Mouse (Mus musculus): ENCODE results near the gene Trf. TPM values are rescaled to one million over a fixed set of nuclear protein-coding genes. Genes with fewer than 3 reads are reported as not detected.

Trf gene
- polyA plus RNA-seq, 1 experiment from 2014 or later: 161 TPM

- peak overlapping the region; percentile 63 for H3K4me2 ChIP-seq (ENCODE audit: low read depth, low read length)
- H3K9me3 ChIP-seq (ENCODE audit: control insufficient read depth, low read length): no peaks in the 10 kb centered on the region
- WGBS: 7% methylated on average over 16 of the region's 16 CpGs
- no peaks in the 10 kb centered on the region for H3K4me1 ChIP-seq (replicated peaks; ENCODE audit: control insufficient read depth, insufficient read depth, low read length)
- 0 out of 2 replicates have a peak overlapping the region, but pooled peaks have one; percentile 33 for H3K9ac ChIP-seq (ENCODE audit: low read length)
- H3K27me3 ChIP-seq (ENCODE audit: control insufficient read depth, insufficient read depth, low read depth, low read length): no peaks in the 10 kb centered on the region
- H3K36me3 ChIP-seq (ENCODE audit: control insufficient read depth, insufficient read depth, low read length): no peaks in the 10 kb centered on the region
- H3K27ac ChIP-seq (ENCODE audit: low read length): no peak overlapping the region
- peak; percentile 92 for ATAC-seq (ENCODE audit: low read depth)
- H3K4me3 ChIP-seq (ENCODE audit: low read length): peak overlapping the region; percentile 36
These were observed 22.4 kb downstream of the Trf start for GRCm38 (mm10) chr9:103207846-103208245.

- no peaks in the 10 kb centered on the region for H3K9me3 ChIP-seq (ENCODE audit: control insufficient read depth, low read length)
- H3K4me1 ChIP-seq (replicated peaks; ENCODE audit: control insufficient read depth, insufficient read depth, low read length): no peaks in the 10 kb centered on the region; the same call in 1 of the 2 replicates
- 87% methylated on average over 5 of the region's 5 CpGs for WGBS
- H3K4me2 ChIP-seq (ENCODE audit: low read depth, low read length): no peak overlapping the region
- H3K36me3 ChIP-seq (ENCODE audit: control insufficient read depth, insufficient read depth, low read length): no peaks in the 10 kb centered on the region
- ATAC-seq (ENCODE audit: low read depth): no peak
- H3K27me3 ChIP-seq (ENCODE audit: control insufficient read depth, insufficient read depth, low read depth, low read length): no peaks in the 10 kb centered on the region
- H3K4me3 ChIP-seq (ENCODE audit: low read length): no peak overlapping the region
- no peak overlapping the region for H3K27ac ChIP-seq (ENCODE audit: low read length)
- no peak overlapping the region for H3K9ac ChIP-seq (ENCODE audit: low read length)
These were observed 24.5 kb downstream of the Trf start for GRCm38 (mm10) chr9:103205786-103206185.

DNA sequence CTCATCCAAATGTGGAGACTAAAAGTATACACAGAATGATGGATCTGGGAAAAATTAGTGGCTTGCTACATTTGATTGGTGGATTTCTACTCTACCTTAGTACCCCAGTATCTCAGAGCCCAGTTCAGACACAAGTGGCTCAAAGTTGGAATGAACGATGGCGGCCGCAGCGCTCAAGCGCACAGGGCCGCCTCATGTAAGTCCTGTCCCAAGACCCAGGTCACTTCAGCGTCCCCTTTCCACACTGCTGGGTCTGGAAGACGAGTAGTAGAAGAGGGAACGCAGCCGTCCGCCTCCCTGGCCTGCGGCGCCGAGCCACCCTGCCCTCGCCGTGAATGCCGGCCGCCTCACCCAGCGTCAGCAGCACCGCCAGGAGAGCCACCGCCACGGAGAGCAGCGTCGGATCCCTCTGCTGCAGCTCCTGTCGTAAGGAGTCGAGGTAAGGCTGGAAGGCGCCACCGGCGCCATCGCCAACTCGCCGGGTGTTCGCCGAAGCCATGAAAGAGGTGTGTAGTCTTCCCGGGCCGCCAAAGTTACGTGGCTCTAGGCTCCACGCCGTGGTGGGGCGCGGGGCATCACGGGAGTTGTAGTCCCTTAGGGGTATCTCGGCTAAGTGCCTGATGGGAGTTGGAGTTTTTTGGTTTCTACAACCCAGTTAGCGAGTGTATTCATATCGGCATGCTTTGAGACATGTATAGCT is 28.5 kb downstream of the Trf start, which contains the start of gene Srprb:
Gene Srprb (minus strand): TSS at position 577 of the 700 bp plus-strand sequence.
- no peaks in the 10 kb centered on the region; the same call in 1 of the 2 replicates for H3K4me1 ChIP-seq (replicated peaks; ENCODE audit: control insufficient read depth, insufficient read depth, low read length)
- WGBS: under 1% methylated on average over 45 of the region's 45 CpGs
- ATAC-seq (ENCODE audit: low read depth): peak; percentile 99
- H3K27ac ChIP-seq (ENCODE audit: low read length): peak within 1 kb of the TSS; percentile 81
- H3K9me3 ChIP-seq (ENCODE audit: control insufficient read depth, low read length): no peaks in the 10 kb centered on the region
- H3K9ac ChIP-seq (ENCODE audit: low read length): peak within 1 kb of the TSS; percentile 94
- peak within 1 kb of the TSS; percentile 91 for H3K4me3 ChIP-seq (ENCODE audit: low read length)
- peak within 1 kb of the TSS; percentile 70 for H3K4me2 ChIP-seq (ENCODE audit: low read depth, low read length)
- peaks cover 20% of the 10 kb centered on the region for H3K36me3 ChIP-seq (ENCODE audit: control insufficient read depth, insufficient read depth, low read length)
- H3K27me3 ChIP-seq (ENCODE audit: control insufficient read depth, insufficient read depth, low read depth, low read length): no peaks in the 10 kb centered on the region

GRCm38 (mm10) chr9:103188416-103188815 is 41.8 kb downstream of the Trf start:
- no peak overlapping the region for H3K4me2 ChIP-seq (ENCODE audit: low read depth, low read length)
- H3K36me3 ChIP-seq (ENCODE audit: control insufficient read depth, insufficient read depth, low read length): peaks cover 22% of the 10 kb centered on the region
- no peak overlapping the region for H3K9ac ChIP-seq (ENCODE audit: low read length)
- no peaks in the 10 kb centered on the region for H3K9me3 ChIP-seq (ENCODE audit: control insufficient read depth, low read length)
- H3K27me3 ChIP-seq (ENCODE audit: control insufficient read depth, insufficient read depth, low read depth, low read length): no peaks in the 10 kb centered on the region
- no peak overlapping the region for H3K4me3 ChIP-seq (ENCODE audit: low read length)
- H3K4me1 ChIP-seq (replicated peaks; ENCODE audit: control insufficient read depth, insufficient read depth, low read length): 0 out of 2 replicates have a peak, but pooled peaks cover 3% of the 10 kb centered on the region
- ATAC-seq (ENCODE audit: low read depth): no peak
- H3K27ac ChIP-seq (ENCODE audit: low read length): no peak overlapping the region
- 91% methylated on average over 4 of the region's 4 CpGs for WGBS

GRCm38 (mm10) chr9:103186747-103187146 is 43.5 kb downstream of the Trf start:
- 0 out of 2 replicates have a peak, but pooled peaks cover 3% of the 10 kb centered on the region for H3K4me1 ChIP-seq (replicated peaks; ENCODE audit: control insufficient read depth, insufficient read depth, low read length)
- ATAC-seq (ENCODE audit: low read depth): 0 out of 2 replicates have a peak, but pooled peaks have one; percentile 21

GRCm38 (mm10) chr9:103185946-103186345 is 44.3 kb downstream of the Trf start:
- Histone ChIP-seq H3K9ac (ENCODE audit: low read length) (no peak overlapping the region), H3K27me3 (ENCODE audit: control insufficient read depth, insufficient read depth, low read depth, low read length) (no peaks in the 10 kb centered on the region), H3K4me2 (ENCODE audit: low read depth, low read length) (no peak overlapping the region), H3K4me1 (replicated peaks; ENCODE audit: control insufficient read depth, insufficient read depth, low read length) (0 out of 2 replicates have a peak, but pooled peaks cover 3% of the 10 kb centered on the region), H3K36me3 (ENCODE audit: control insufficient read depth, insufficient read depth, low read length) (peaks cover 17% of the 10 kb centered on the region), H3K27ac (ENCODE audit: low read length) (no peak overlapping the region), H3K4me3 (ENCODE audit: low read length) (no peak overlapping the region), H3K9me3 (ENCODE audit: control insufficient read depth, low read length) (no peaks in the 10 kb centered on the region)
- 77% methylated on average over 8 of the region's 8 CpGs for WGBS
- no peak for ATAC-seq (ENCODE audit: low read depth)

More at GRCm38 (mm10) chr9:103186747-103187146, 43.5 kb downstream of the Trf start:
- Histone ChIP-seq H3K4me3 (ENCODE audit: low read length) (no peak overlapping the region), H3K4me2 (ENCODE audit: low read depth, low read length) (no peak overlapping the region), H3K27ac (ENCODE audit: low read length) (no peak overlapping the region), H3K9me3 (ENCODE audit: control insufficient read depth, low read length) (no peaks in the 10 kb centered on the region), H3K36me3 (ENCODE audit: control insufficient read depth, insufficient read depth, low read length) (peaks cover 19% of the 10 kb centered on the region), H3K9ac (ENCODE audit: low read length) (no peak overlapping the region), H3K27me3 (ENCODE audit: control insufficient read depth, insufficient read depth, low read depth, low read length) (no peaks in the 10 kb centered on the region)
- WGBS: 56% methylated on average over 9 of the region's 9 CpGs

- 52% methylated on average over 4 of the region's 4 CpGs for WGBS
- Histone ChIP-seq H3K4me2 (ENCODE audit: low read depth, low read length) (no peak overlapping the region), H3K27ac (ENCODE audit: low read length) (no peak overlapping the region), H3K4me1 (replicated peaks; ENCODE audit: control insufficient read depth, insufficient read depth, low read length) (peaks cover 12% of the 10 kb centered on the region), H3K4me3 (ENCODE audit: low read length) (no peak overlapping the region), H3K9me3 (ENCODE audit: control insufficient read depth, low read length) (no peaks in the 10 kb centered on the region), H3K9ac (ENCODE audit: low read length) (no peak overlapping the region), H3K36me3 (ENCODE audit: control insufficient read depth, insufficient read depth, low read length) (peaks cover 12% of the 10 kb centered on the region), H3K27me3 (ENCODE audit: control insufficient read depth, insufficient read depth, low read depth, low read length) (no peaks in the 10 kb centered on the region)
- ATAC-seq (ENCODE audit: low read depth): no peak
These were observed 45.4 kb downstream of the Trf start for GRCm38 (mm10) chr9:103184855-103185254.

GRCm38 (mm10) chr9:103181886-103182285 is 48.4 kb downstream of the Trf start:
- Histone ChIP-seq H3K27me3 (ENCODE audit: control insufficient read depth, insufficient read depth, low read depth, low read length) (no peaks in the 10 kb centered on the region), H3K9ac (ENCODE audit: low read length) (no peak overlapping the region), H3K4me1 (replicated peaks; ENCODE audit: control insufficient read depth, insufficient read depth, low read length) (peaks cover 12% of the 10 kb centered on the region), H3K4me2 (ENCODE audit: low read depth, low read length) (no peak overlapping the region), H3K4me3 (ENCODE audit: low read length) (no peak overlapping the region), H3K9me3 (ENCODE audit: control insufficient read depth, low read length) (no peaks in the 10 kb centered on the region), H3K27ac (ENCODE audit: low read length) (no peak overlapping the region), H3K36me3 (ENCODE audit: control insufficient read depth, insufficient read depth, low read length) (no peaks in the 10 kb centered on the region)
- 79% methylated on average over 8 of the region's 8 CpGs for WGBS
- ATAC-seq (ENCODE audit: low read depth): no peak

DNA sequence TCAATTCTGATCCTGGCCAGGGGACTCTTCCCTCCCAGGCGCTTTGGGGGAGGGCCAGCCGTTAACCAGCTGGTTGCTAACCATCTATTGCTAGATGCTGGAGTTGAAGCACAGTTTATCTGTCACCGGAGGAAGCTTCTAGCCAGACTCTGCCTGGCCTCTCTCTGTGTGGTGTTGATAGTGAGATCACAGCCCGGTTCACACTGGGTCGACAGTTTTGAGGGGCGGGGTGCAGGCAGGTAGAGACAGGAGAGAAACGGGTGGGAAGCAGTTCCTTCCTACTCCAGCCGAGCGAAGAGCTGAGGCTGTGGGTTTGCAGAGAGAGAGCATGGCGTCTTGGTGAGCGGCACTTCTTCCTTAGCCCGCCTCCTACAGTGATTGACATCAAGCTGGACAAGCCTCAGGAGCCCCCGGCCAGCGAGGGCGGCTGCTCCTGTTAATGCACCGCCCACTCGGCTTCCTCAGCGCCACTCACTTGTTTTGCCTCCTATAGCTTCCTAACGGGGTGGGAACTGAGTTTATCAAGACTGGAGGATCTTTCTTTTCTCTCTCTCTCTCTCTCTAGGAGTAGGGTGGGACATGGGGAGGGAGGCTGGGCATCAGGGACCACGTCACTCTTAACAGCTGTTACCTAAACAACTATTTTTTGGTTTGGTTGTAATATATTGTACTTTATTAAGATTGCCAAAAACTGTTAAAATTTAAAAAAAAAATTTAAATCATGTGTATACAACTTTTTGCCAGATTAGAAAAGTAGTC is 49.3 kb downstream of the Trf start:
- peak overlapping the region; percentile 67 for H3K9ac ChIP-seq (ENCODE audit: low read length)
- peak; percentile 95 for ATAC-seq (ENCODE audit: low read depth)
- peak overlapping the region; percentile 68 for H3K4me2 ChIP-seq (ENCODE audit: low read depth, low read length)
- peaks cover 9% of the 10 kb centered on the region for H3K4me1 ChIP-seq (replicated peaks; ENCODE audit: control insufficient read depth, insufficient read depth, low read length)
- no peaks in the 10 kb centered on the region for H3K9me3 ChIP-seq (ENCODE audit: control insufficient read depth, low read length)
- H3K36me3 ChIP-seq (ENCODE audit: control insufficient read depth, insufficient read depth, low read length): no peaks in the 10 kb centered on the region
- H3K27ac ChIP-seq (ENCODE audit: low read length): peak overlapping the region; percentile 56
- H3K27me3 ChIP-seq (ENCODE audit: control insufficient read depth, insufficient read depth, low read depth, low read length): no peaks in the 10 kb centered on the region
- peak overlapping the region; percentile 53 for H3K4me3 ChIP-seq (ENCODE audit: low read length)
- WGBS: 1% methylated on average over 20 of the region's 20 CpGs
